Mouse (Mus musculus) hindbrain, embryonic 14.5 days (tissue): Measurements from ENCODE around the gene Nfkbil1. TPM values are rescaled to one million over a fixed set of nuclear protein-coding genes. Genes with fewer than 3 reads are reported as not detected.

Experiments
- ATAC-seq: fragments of 200-750 bp; cut with Nextera tagmentation; 2 replicates; pipeline ENCODE4 v1.8.0; 2017; ENCODE audit warnings: moderate number of reproducible peaks, mild to moderate bottlenecking, moderate TSS enrichment, moderate library complexity; ENCODE audit not compliant: low FRiP score
- DNase-seq: peaks from one replicate; pipeline ENCODE4 v3.0.0-alpha.2; 2015; ENCODE audit warnings: low spot score
- H3K27ac ChIP-seq: fragments of 300-500 bp; sonication (generic); 2 replicates; pipeline ENCODE4 v1.5.1; 2014; ENCODE audit warnings: mild to moderate bottlenecking, moderate library complexity
- H3K27me3 ChIP-seq: fragments of 300-500 bp; sonication (generic); 2 replicates; pipeline ENCODE4 v1.6.1; 2014; ENCODE audit warnings: mild to moderate bottlenecking, low read length, mixed read lengths; ENCODE audit not compliant: control insufficient read depth, insufficient read depth
- H3K36me3 ChIP-seq: fragments of 300-500 bp; sonication (generic); replicated peaks from 2 replicates; pipeline ENCODE4 v1.6.1; 2014; ENCODE audit not compliant: control insufficient read depth, insufficient read depth
- H3K4me1 ChIP-seq: fragments of 300-500 bp; sonication (generic); replicated peaks from 2 replicates; pipeline ENCODE4 v1.6.1; 2014; ENCODE audit warnings: antibody characterized with exemption, low read length, mixed read lengths; ENCODE audit not compliant: control insufficient read depth, insufficient read depth
- H3K4me2 ChIP-seq: fragments of 300-500 bp; sonication (generic); replicated peaks from 2 replicates; pipeline ENCODE4 v1.6.1; 2014; ENCODE audit warnings: mild to moderate bottlenecking, moderate library complexity
- H3K4me3 ChIP-seq: fragments of 300-500 bp; sonication (generic); replicated peaks from 2 replicates; pipeline ENCODE4 v1.5.1; 2014; ENCODE audit warnings: mild to moderate bottlenecking, low read length
- H3K9ac ChIP-seq: fragments of 300-500 bp; sonication (generic); 2 replicates; pipeline ENCODE4 v1.6.1; 2014
- H3K9me3 ChIP-seq: fragments of 300-500 bp; sonication (generic); 2 replicates; pipeline ENCODE4 v1.6.1; 2016; ENCODE audit warnings: low read length; ENCODE audit not compliant: control insufficient read depth
- WGBS: fragments of 180-500 bp; shearing (Covaris S2); extraction: QIAGEN DNeasy Blood & Tissue Kit; methylation state at CpG from one replicate; pipeline ENCODE4 v1.1.7; 2014; 5-methylcytosine and 5-hydroxymethylcytosine counted together
- polyA plus RNA-seq: library from polyadenylated mRNA; unstranded; fragments of >200 nt; fragmentation: Nextera tagmentation; extraction: Ambion mirVana; gene quantifications from 2 replicates; pipeline ENCODE4 v1.2.1, GENCODE M21; 2014

The Nfkbil1 gene
- polyA plus RNA-seq, 1 experiment from 2014 or later: 3.5 TPM

- Histone ChIP-seq H3K4me3 (no peak overlapping the region), H3K27ac (no peak overlapping the region), H3K36me3 (no peaks in the 10 kb centered on the region), H3K9me3 (no peaks in the 10 kb centered on the region), H3K27me3 (peaks cover 22% of the 10 kb centered on the region), H3K4me2 (no peak overlapping the region), H3K4me1 (peaks cover 10% of the 10 kb centered on the region; the same call in 1 of the 2 replicates), H3K9ac (no peak overlapping the region)
- ATAC-seq (no peak), DNase-seq (no peak)
- 61% methylated on average over 2 of the region's 2 CpGs for WGBS
Observed at GRCm38 (mm10) chr17:35191723-35192122, 43.9 kb downstream of the Nfkbil1 start.

GRCm38 (mm10) chr17:35190096-35190495 lies 45.5 kb downstream of the Nfkbil1 start:
- Histone ChIP-seq H3K27me3 (peaks cover 6% of the 10 kb centered on the region), H3K4me1 (peaks cover 11% of the 10 kb centered on the region; the same call in 1 of the 2 replicates), H3K9me3 (no peaks in the 10 kb centered on the region), H3K4me3 (no peak overlapping the region), H3K36me3 (no peaks in the 10 kb centered on the region), H3K9ac (no peak overlapping the region), H3K4me2 (no peak overlapping the region), H3K27ac (no peak overlapping the region)
- 80% methylated on average over 4 of the region's 4 CpGs for WGBS
- ATAC-seq (no peak), DNase-seq (no peak)

GRCm38 (mm10) chr17:35189186-35189585 lies 46.4 kb downstream of the Nfkbil1 start:
- no peaks in the 10 kb centered on the region; the same call in 1 of the 2 replicates for H3K27me3 ChIP-seq
- no peak overlapping the region for H3K9ac ChIP-seq
- no peak overlapping the region for H3K4me3 ChIP-seq
- H3K4me1 ChIP-seq: peaks cover 11% of the 10 kb centered on the region; the same call in 1 of the 2 replicates
- ATAC-seq (no peak), DNase-seq (no peak)
- WGBS: 61% methylated on average over 1 of the region's 1 CpGs
- no peaks in the 10 kb centered on the region for H3K9me3 ChIP-seq
- no peak overlapping the region for H3K27ac ChIP-seq
- H3K4me2 ChIP-seq: no peak overlapping the region
- H3K36me3 ChIP-seq: no peaks in the 10 kb centered on the region

- Histone ChIP-seq H3K4me3 (no peak within 1 kb of the TSS), H3K27ac (no peak within 1 kb of the TSS)
- 76% methylated on average over 7 of the region's 7 CpGs for WGBS
Observed at GRCm38 (mm10) chr17:35187959-35188610, 47.5 kb downstream of the Nfkbil1 start, which contains the start of gene Lst1. TSS of gene Lst1 (minus strand) at chr17:35188439.

GRCm38 (mm10) chr17:35187345-35187744 lies 48.2 kb downstream of the Nfkbil1 start:
- Histone ChIP-seq H3K27ac (no peak overlapping the region), H3K9ac (no peak overlapping the region), H3K27me3 (no peaks in the 10 kb centered on the region), H3K9me3 (no peaks in the 10 kb centered on the region), H3K4me3 (no peak overlapping the region), H3K36me3 (no peaks in the 10 kb centered on the region), H3K4me2 (no peak overlapping the region), H3K4me1 (peaks cover 11% of the 10 kb centered on the region; the same call in 1 of the 2 replicates)
- no peak for ATAC-seq
- DNase-seq: no peak
- WGBS: 77% methylated on average over 4 of the region's 4 CpGs

More at GRCm38 (mm10) chr17:35187959-35188610, 47.5 kb downstream of the Nfkbil1 start, which contains the start of gene Lst1:
- no peak for ATAC-seq
- no peaks in the 10 kb centered on the region for H3K27me3 ChIP-seq
- DNase-seq: no peak
- H3K9ac ChIP-seq: no peak within 1 kb of the TSS
- H3K4me2 ChIP-seq: no peak within 1 kb of the TSS
- no peaks in the 10 kb centered on the region for H3K9me3 ChIP-seq
- H3K36me3 ChIP-seq: no peaks in the 10 kb centered on the region
- peaks cover 11% of the 10 kb centered on the region; the same call in 1 of the 2 replicates for H3K4me1 ChIP-seq

GRCm38 (mm10) chr17:35186681-35187080 lies 48.9 kb downstream of the Nfkbil1 start:
- DNase-seq (no peak), ATAC-seq (no peak)
- WGBS: 0% methylated on average over 4 of the region's 4 CpGs

GRCm38 (mm10) chr17:35185639-35186611 lies 49.7 kb downstream of the Nfkbil1 start:
- no peaks in the 10 kb centered on the region for H3K36me3 ChIP-seq
- no peaks in the 10 kb centered on the region for H3K27me3 ChIP-seq
- 0 out of 2 replicates have a peak overlapping the region, but pooled peaks have one; percentile 15 for H3K27ac ChIP-seq
- H3K4me3 ChIP-seq: peak overlapping the region; percentile 27
- 2% methylated on average over 18 of the region's 18 CpGs for WGBS
- H3K4me1 ChIP-seq: peaks cover 11% of the 10 kb centered on the region; the same call in 1 of the 2 replicates
- peak overlapping the region; percentile 37 for H3K9ac ChIP-seq
- H3K9me3 ChIP-seq: no peaks in the 10 kb centered on the region
- peak overlapping the region; percentile 53 for H3K4me2 ChIP-seq
- DNase-seq (peak; percentile 33), ATAC-seq (no peak)

More at GRCm38 (mm10) chr17:35186681-35187080, 48.9 kb downstream of the Nfkbil1 start:
- Histone ChIP-seq H3K4me1 (peaks cover 11% of the 10 kb centered on the region; the same call in 1 of the 2 replicates), H3K27me3 (no peaks in the 10 kb centered on the region), H3K27ac (0 out of 2 replicates have a peak overlapping the region, but pooled peaks have one; percentile 3), H3K4me3 (no peak overlapping the region), H3K4me2 (peak overlapping the region; percentile 53), H3K9ac (no peak overlapping the region), H3K36me3 (no peaks in the 10 kb centered on the region), H3K9me3 (no peaks in the 10 kb centered on the region)

- WGBS: 89% methylated on average over 5 of the region's 5 CpGs
- Histone ChIP-seq H3K27ac (no peak overlapping the region), H3K9ac (no peak overlapping the region), H3K4me3 (no peak overlapping the region), H3K4me2 (no peak overlapping the region), H3K27me3 (no peaks in the 10 kb centered on the region), H3K9me3 (no peaks in the 10 kb centered on the region), H3K4me1 (no peaks in the 10 kb centered on the region), H3K36me3 (no peaks in the 10 kb centered on the region)
- DNase-seq: no peak
- ATAC-seq: no peak
Observed at GRCm38 (mm10) chr17:35180093-35180492, 55.5 kb downstream of the Nfkbil1 start.

GRCm38 (mm10) chr17:35178528-35178927 lies 57.1 kb downstream of the Nfkbil1 start:
- DNase-seq (peak; percentile 66), ATAC-seq (no peak)
- Histone ChIP-seq H3K4me1 (no peaks in the 10 kb centered on the region), H3K9ac (no peak overlapping the region), H3K27ac (no peak overlapping the region), H3K4me3 (no peak overlapping the region), H3K4me2 (no peak overlapping the region), H3K36me3 (no peaks in the 10 kb centered on the region), H3K27me3 (no peaks in the 10 kb centered on the region), H3K9me3 (no peaks in the 10 kb centered on the region)
- 17% methylated on average over 5 of the region's 5 CpGs for WGBS
